10 mouse cellular contexts compared by ENCODE assay signal in the genomic region with DNA sequence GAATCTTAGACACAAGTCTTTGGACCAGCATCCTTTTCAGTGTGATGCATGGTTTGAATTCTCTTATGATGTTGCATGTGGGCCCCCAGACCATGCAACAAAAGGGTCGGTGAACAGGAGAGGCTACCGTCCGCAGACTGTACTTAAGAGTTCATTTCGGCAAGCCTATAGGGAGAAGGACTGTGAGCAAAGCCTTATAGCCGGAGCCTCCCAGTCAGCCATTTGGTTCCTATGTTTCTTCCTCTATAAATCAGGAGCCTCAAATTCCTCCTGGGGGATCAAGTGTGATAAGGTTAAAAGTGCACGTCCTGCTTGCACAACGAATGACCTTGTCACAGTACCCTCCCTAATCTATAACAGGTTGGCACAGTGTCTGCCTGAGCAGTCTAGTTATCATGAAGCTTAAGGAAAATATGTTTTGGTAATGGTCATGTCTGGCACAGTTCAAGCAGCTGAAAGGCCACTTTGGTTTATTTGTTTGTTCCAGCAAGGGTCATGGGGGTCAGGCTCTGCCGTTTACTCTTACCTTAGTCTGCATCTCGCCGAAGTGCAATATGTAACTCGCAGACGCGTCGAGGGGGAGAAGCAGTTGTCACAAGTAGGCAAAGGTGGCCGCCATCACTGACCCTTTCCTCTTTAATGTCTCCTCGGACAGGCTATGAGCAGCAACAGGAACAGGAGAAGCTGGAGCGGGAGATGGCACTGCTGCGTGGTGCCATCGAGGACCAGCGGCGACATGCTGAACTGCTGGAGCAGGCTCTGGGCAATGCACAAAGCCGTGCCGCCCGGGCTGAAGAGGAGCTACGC. TPM values are rescaled to one million over a fixed set of nuclear protein-coding genes. Genes with fewer than 3 reads are reported as not detected.
A peak's percentile ranks its signal among the peaks of the same experiment; 100 is the strongest.
DNase-seq lines count a peak whose midpoint lies in the region; ATAC-seq and TF ChIP-seq lines count a peak whose summit lies in the region.
"Had no signal": no experiment of that assay in that cellular context is flagged by ENCODE, and none has a peak within 500 bp of the region (broad histone marks: within the 10 kb centered on the region; RNA-seq: fewer than 3 reads in every experiment).

No protein-coding gene starts in this region.

- peaks cover 68% of the 10 kb centered on the region for H3K4me1 ChIP-seq in heart, embryonic 11.5 days (ENCODE audit: control insufficient read depth, insufficient read depth, low read length)
- peaks cover 96% of the 10 kb centered on the region for H3K4me1 ChIP-seq in E14TG2a.4 (replicated peaks; ENCODE audit: low read depth, low read length)
- peaks cover 59% of the 10 kb centered on the region for H3K4me1 ChIP-seq in brown adipose tissue, adult 24 weeks (ENCODE audit: control insufficient read depth, insufficient read depth, insufficient read length, low read length)
- peaks cover 59% of the 10 kb centered on the region for H3K4me1 ChIP-seq in kidney, embryonic 16.5 days (ENCODE audit: insufficient read depth, low read length)

- H3K27me3 ChIP-seq in heart, embryonic 11.5 days (ENCODE audit: control insufficient read depth, insufficient read depth, low read length) = no peaks in the 10 kb centered on the region
- H3K27me3 ChIP-seq in E14TG2a.4 (ENCODE audit: insufficient read depth, low read length) = no peaks in the 10 kb centered on the region
- no peaks in the 10 kb centered on the region for H3K27me3 ChIP-seq in kidney, embryonic 16.5 days (ENCODE audit: insufficient read depth, low read length)
- H3K27me3 ChIP-seq: hindbrain, embryonic 13.5 days had no signal

- no peak for DNase-seq in heart, postnatal 25 days (ENCODE audit: low spot score)
- no peak for DNase-seq in left cerebral cortex, adult 8-10 months (ENCODE audit: low spot score in 2 of 2)
- no peak for DNase-seq in layer of hippocampus, adult 9-10 months (ENCODE audit: low spot score)
- DNase-seq: cerebellum, postnatal 14 days had no signal

- no peak for ATAC-seq in heart, embryonic 11.5 days (replicated peaks; ENCODE audit: insufficient number of reproducible peaks, low FRiP score, low TSS enrichment)
- ATAC-seq in kidney, embryonic 16.5 days (ENCODE audit: low FRiP score, low TSS enrichment) = no peak

- intact Hi-C loops in heart, postnatal 25 days (cut with DNase I) = loop anchor here (2.0 kb wide), 1 partner anchor 51 kb away; no protein-coding TSS in a partner anchor

- TF ChIP-seq CTCF in E14TG2a.4 (conservative IDR thresholded peaks at IDR 0.05; ENCODE audit: low read length) = no peak

- H3K9me3 ChIP-seq in heart, embryonic 11.5 days (replicated peaks; ENCODE audit: control insufficient read depth, low read length) = no peaks in the 10 kb centered on the region
- no peaks in the 10 kb centered on the region for H3K9me3 ChIP-seq in E14TG2a.4 (ENCODE audit: low read length)
- no peaks in the 10 kb centered on the region for H3K9me3 ChIP-seq in kidney, embryonic 16.5 days (ENCODE audit: low read length)
- H3K9me3 ChIP-seq: hindbrain, embryonic 13.5 days had no signal

- 77% methylated on average over 25 of the region's 25 CpGs for WGBS in heart, embryonic 11.5 days (ENCODE audit: insufficient replicate concordance)
- 67% methylated on average over 25 of the region's 25 CpGs for WGBS in kidney, embryonic 16.5 days

- no peak overlapping the region for H3K4me2 ChIP-seq in heart, embryonic 11.5 days
- H3K4me2 ChIP-seq in kidney, embryonic 16.5 days (replicated peaks; ENCODE audit: low read depth, low read length) = no peak overlapping the region

- peaks cover 74% of the 10 kb centered on the region for H3K36me3 ChIP-seq in heart, embryonic 11.5 days (ENCODE audit: control insufficient read depth, insufficient read depth, low read length)
- peaks cover 95% of the 10 kb centered on the region for H3K36me3 ChIP-seq in E14TG2a.4 (ENCODE audit: insufficient read depth, low read length)
- H3K36me3 ChIP-seq in kidney, embryonic 16.5 days (ENCODE audit: insufficient read depth, low read length) = peaks cover 89% of the 10 kb centered on the region

- 0 out of 2 replicates have a peak overlapping the region, but pooled peaks have one; percentile 16 for H3K9ac ChIP-seq in heart, embryonic 11.5 days (ENCODE audit: low read depth, low read length)
- H3K9ac ChIP-seq in kidney, embryonic 16.5 days (replicated peaks; ENCODE audit: low read length) = peak overlapping the region; percentile 52; the same call in 1 of the 2 replicates

- H3K27ac ChIP-seq in heart, embryonic 11.5 days (ENCODE audit: low read depth, low read length) = peak overlapping the region; percentile 84
- H3K27ac ChIP-seq in brown adipose tissue, adult 24 weeks (replicated peaks; ENCODE audit: low read depth, low read length) = peak overlapping the region; percentile 10; the same call in 1 of the 2 replicates
- H3K27ac ChIP-seq in kidney, embryonic 16.5 days (ENCODE audit: low read length) = peak overlapping the region; percentile 95; the same call in 1 of the 2 replicates
- H3K27ac ChIP-seq: macrophage had no signal

- H3K4me3 ChIP-seq in heart, embryonic 11.5 days (ENCODE audit: low read depth, low read length) = no peak overlapping the region
- peak overlapping the region; percentile 66 for H3K4me3 ChIP-seq in E14TG2a.4 (replicated peaks; ENCODE audit: low read length)
- H3K4me3 ChIP-seq in brown adipose tissue, adult 24 weeks (ENCODE audit: insufficient read depth, low read depth, low read length) = no peak overlapping the region
- H3K4me3 ChIP-seq in kidney, embryonic 16.5 days (ENCODE audit: low read length) = no peak overlapping the region
- H3K4me3 ChIP-seq: hindbrain, embryonic 13.5 days had no signal

RNA-seq across cellular contexts. Expression of a gene that starts 11.4 kb away (rescaled TPM):
- polyA plus RNA-seq in heart, embryonic 11.5 days (2014; fragmentation: Nextera tagmentation; extraction: Ambion mirVana) = 28.7 and 33.7 TPM in 2 replicates
- total RNA-seq in heart, postnatal 25 days (2021) = 10 to 100 TPM; 56.4 to 59.5 TPM
- polyA plus RNA-seq in brown adipose tissue, adult 24 weeks (2012; ENCODE audit: insufficient read depth, insufficient read length, missing spikeins) = 33.0 and 42.2 TPM in 2 replicates
- 40.9 and 41.5 TPM in 2 replicates for polyA plus RNA-seq in kidney, embryonic 16.5 days (2015; fragmentation: Nextera tagmentation; extraction: Ambion mirVana)
- 10 to 100 TPM; 16.5 to 25.1 (median 18.6) TPM for total RNA-seq in left cerebral cortex, adult 8-10 months (2022)

Comparison
In these comparisons a context has a peak if more than half of its experiments do, and no peak if none do; other contexts are left out.
1. H3K27ac ChIP-seq: peak in every context shown above with its lines; median percentile 95 in kidney, embryonic 16.5 days; 84 in heart, embryonic 11.5 days; 10 in brown adipose tissue, adult 24 weeks.